Mouse (Mus musculus) heart, adult 2 months (tissue): Measurements from ENCODE around the gene Map4k4. TPM values are rescaled to one million over a fixed set of nuclear protein-coding genes. Genes with fewer than 3 reads are reported as not detected.
A peak's percentile ranks its signal among the peaks of the same experiment; 100 is the strongest.

Experiments
- DNase-seq, 2 experiments: peaks; one replicate each; pipeline ENCODE4 v3.0.0; 2021
- H3K27ac ChIP-seq: fragments of 200-600 bp; 2 replicates; pipeline ENCODE4 v1.8.1; 2022
- H3K27me3 ChIP-seq: fragments of 200-500 bp; 2 replicates; pipeline ENCODE4 v1.6.1; 2012; ENCODE audit warnings: mild to moderate bottlenecking, low read length, inconsistent platforms, mixed read lengths; ENCODE audit not compliant: control insufficient read depth, insufficient read depth
- H3K36me3 ChIP-seq: fragments of 200-500 bp; 2 replicates; pipeline ENCODE4 v1.6.1; 2012; ENCODE audit warnings: low read length, inconsistent platforms; ENCODE audit not compliant: control insufficient read depth, insufficient read depth
- H3K4me1 ChIP-seq: fragments of 200-500 bp; 2 replicates; pipeline ENCODE4 v1.6.1; 2011; ENCODE audit warnings: low read length; ENCODE audit not compliant: control insufficient read depth, insufficient read depth
- H3K4me3 ChIP-seq: fragments of 200-600 bp; 2 replicates; pipeline ENCODE4 v1.8.1; 2022
- H3K79me2 ChIP-seq: fragments of 200-500 bp; replicated peaks from 2 replicates; pipeline ENCODE4 v1.6.1; 2012; ENCODE audit warnings: mild to moderate bottlenecking, inconsistent platforms, low read length, moderate library complexity, mixed read lengths; ENCODE audit not compliant: control insufficient read depth, insufficient read depth
- H3K9ac ChIP-seq: fragments of 200-500 bp; 2 replicates; pipeline ENCODE4 v1.6.1; 2012; ENCODE audit warnings: low read depth, mild to moderate bottlenecking, control low read depth, inconsistent platforms, low read length, mixed read lengths
- CTCF ChIP-seq: fragments of 200-600 bp; IDR thresholded peaks from 2 replicates; pipeline ENCODE4 v1.8.1; 2022; ENCODE audit warnings: antibody characterized with exemption, mild to moderate bottlenecking, moderate library complexity
- EP300 ChIP-seq: fragments of 200-500 bp; IDR thresholded peaks from 2 replicates; pipeline ENCODE4 v1.6.1; 2011; ENCODE audit warnings: low read depth, low read length, control low read depth; ENCODE audit not compliant: insufficient read depth
- POLR2A ChIP-seq: fragments of 200-500 bp; IDR thresholded peaks from 2 replicates; pipeline ENCODE4 v1.6.1; 2011; ENCODE audit warnings: mild to moderate bottlenecking, low read depth, low read length, control low read depth; ENCODE audit not compliant: insufficient read depth
- WGBS: fragments of 180-500 bp; shearing (Covaris S2); methylation state at CpG from one replicate; pipeline ENCODE4 v1.1.7; 2018; 5-methylcytosine and 5-hydroxymethylcytosine counted together
- intact Hi-C: fragments of 180-260 bp; cut with DNase I; formaldehyde crosslinking; loops from one replicate; pipeline ENCODE4 v1.15.1; 2025
- polyA plus RNA-seq: library from polyadenylated mRNA; depleted of rRNA; stranded (reverse); fragments of >200 nt; gene quantifications from 2 replicates; pipeline ENCODE4 v1.2.3, GENCODE M21; 2012
- total RNA-seq, 2 experiments: library from RNA; stranded (reverse); gene quantifications; 2 replicates each; pipeline ENCODE4 v1.2.3; 2021

The Map4k4 gene
- total and polyA plus RNA-seq, 3 experiments: 85.2 to 134 (median 129) TPM

- Histone ChIP-seq H3K27me3 (no peaks in the 10 kb centered on the region), H3K4me1 (peaks cover 33% of the 10 kb centered on the region), H3K4me3 (no peak overlapping the region), H3K36me3 (peaks cover 19% of the 10 kb centered on the region), H3K79me2 (peaks cover 8% of the 10 kb centered on the region), H3K9ac (no peak overlapping the region), H3K27ac (peak overlapping the region; percentile 15; the same call in 1 of the 2 replicates)
- no peak for DNase-seq
- TF ChIP-seq EP300: no peak
- TF ChIP-seq CTCF: no peak
- no peak for TF ChIP-seq POLR2A
- WGBS: 66% methylated on average over 8 of the region's 8 CpGs
- intact Hi-C loops: no loop called here
Measured at GRCm38 (mm10) chr1:39962840-39963239, 62.1 kb downstream of the Map4k4 start.

- Histone ChIP-seq H3K27me3 (no peaks in the 10 kb centered on the region), H3K4me1 (peaks cover 34% of the 10 kb centered on the region), H3K4me3 (no peak overlapping the region), H3K36me3 (peaks cover 23% of the 10 kb centered on the region), H3K9ac (no peak overlapping the region), H3K27ac (no peak overlapping the region), H3K79me2 (peaks cover 7% of the 10 kb centered on the region)
- 70% methylated on average over 3 of the region's 3 CpGs for WGBS
- no peak for TF ChIP-seq EP300
- TF ChIP-seq CTCF: no peak
- no peak for TF ChIP-seq POLR2A
- no peak for DNase-seq
- intact Hi-C loops: no loop called here
Measured at GRCm38 (mm10) chr1:39963821-39964220, 63.1 kb downstream of the Map4k4 start.

DNA sequence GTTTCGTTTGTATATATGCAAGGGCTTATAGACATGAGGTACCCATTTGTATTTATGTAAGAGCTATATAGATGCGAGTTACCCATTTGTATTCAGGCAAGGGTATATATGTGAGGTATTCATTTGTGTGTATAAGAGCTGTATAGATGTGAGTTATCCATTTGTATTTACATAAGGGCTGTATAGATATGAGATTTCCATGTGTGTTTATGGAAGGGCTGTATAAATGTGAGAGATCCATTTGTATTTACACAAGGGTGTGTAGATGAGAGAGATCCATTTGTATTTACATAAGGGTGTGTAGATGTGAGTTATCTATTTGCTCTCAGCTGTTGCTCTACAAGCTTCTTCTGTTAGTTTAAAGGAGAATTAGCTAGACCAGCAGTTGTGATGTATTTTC lies 63.7 kb downstream of the Map4k4 start:
- Histone ChIP-seq H3K4me3 (no peak overlapping the region), H3K9ac (no peak overlapping the region), H3K36me3 (peaks cover 26% of the 10 kb centered on the region), H3K79me2 (peaks cover 7% of the 10 kb centered on the region), H3K27ac (no peak overlapping the region), H3K4me1 (peaks cover 36% of the 10 kb centered on the region), H3K27me3 (no peaks in the 10 kb centered on the region)
- intact Hi-C loops: no loop called here
- DNase-seq: no peak
- 90% methylated on average over 2 of the region's 2 CpGs for WGBS
- TF ChIP-seq CTCF (no peak), POLR2A (no peak), EP300 (no peak)

- Histone ChIP-seq H3K4me1 (peaks cover 34% of the 10 kb centered on the region), H3K79me2 (peaks cover 9% of the 10 kb centered on the region), H3K4me3 (no peak overlapping the region), H3K36me3 (peaks cover 29% of the 10 kb centered on the region), H3K9ac (no peak overlapping the region), H3K27me3 (no peaks in the 10 kb centered on the region), H3K27ac (no peak overlapping the region)
- WGBS: 37% methylated on average over 3 of the region's 3 CpGs
- intact Hi-C loops: no loop called here
- DNase-seq: no peak
- TF ChIP-seq EP300 (no peak), POLR2A (no peak), CTCF (no peak)
Measured at GRCm38 (mm10) chr1:39965461-39965860, 64.7 kb downstream of the Map4k4 start.

DNA sequence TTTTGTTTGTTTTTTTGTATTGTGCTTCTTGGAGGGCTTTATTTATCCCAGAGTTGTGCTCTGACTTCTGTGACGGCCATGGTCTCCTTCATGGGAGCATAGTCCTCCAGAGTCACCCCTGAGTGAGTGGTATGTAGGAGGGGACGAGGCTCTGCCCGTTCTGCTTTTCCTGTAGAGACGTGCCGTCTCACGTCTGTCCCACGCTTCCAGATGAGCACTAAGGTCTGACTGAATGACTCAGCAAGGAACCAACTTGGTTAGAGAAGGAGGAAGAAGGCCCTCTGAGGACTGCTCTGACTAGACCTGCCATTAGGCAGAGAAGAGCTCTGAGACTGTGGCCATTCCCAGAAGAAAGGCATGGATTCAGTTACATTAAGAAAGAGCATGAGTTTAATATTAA lies 68.3 kb downstream of the Map4k4 start:
- H3K4me3 ChIP-seq: no peak overlapping the region
- intact Hi-C loops: no loop called here
- H3K9ac ChIP-seq: no peak overlapping the region
- no peaks in the 10 kb centered on the region for H3K27me3 ChIP-seq
- H3K4me1 ChIP-seq: peaks cover 23% of the 10 kb centered on the region
- 23% methylated on average over 7 of the region's 7 CpGs for WGBS
- H3K36me3 ChIP-seq: peaks cover 17% of the 10 kb centered on the region
- H3K79me2 ChIP-seq: peaks cover 7% of the 10 kb centered on the region
- TF ChIP-seq CTCF (no peak), EP300 (no peak), POLR2A (no peak)
- no peak for DNase-seq
- H3K27ac ChIP-seq: peak overlapping the region; percentile 9; the same call in 1 of the 2 replicates

- Histone ChIP-seq H3K27me3 (no peaks in the 10 kb centered on the region), H3K4me3 (no peak overlapping the region), H3K79me2 (peaks cover 7% of the 10 kb centered on the region), H3K9ac (no peak overlapping the region), H3K36me3 (peaks cover 18% of the 10 kb centered on the region), H3K4me1 (peaks cover 20% of the 10 kb centered on the region), H3K27ac (no peak overlapping the region)
- 75% methylated on average over 2 of the region's 2 CpGs for WGBS
- no peak for TF ChIP-seq EP300
- TF ChIP-seq POLR2A: no peak
- no peak for TF ChIP-seq CTCF
- no peak for DNase-seq
- intact Hi-C loops: no loop called here
Measured at GRCm38 (mm10) chr1:39969771-39970406, 69.2 kb downstream of the Map4k4 start.
